Mouse (Mus musculus) frontal cortex, postnatal 10 days (tissue): ENCODE data around the gene 2610507B11Rik.
"Not testable (repeated sequence)": the region's sequence is repeated elsewhere in the genome, so short reads cannot be mapped to it uniquely, and the experiment has no call there.

Source experiments
- DNase-seq, 2 experiments: peaks; one replicate each; pipeline ENCODE4 v3.0.0; 2022; ENCODE audit warnings: low spot score in 2 of 2, mixed read lengths in 1 of 2

Gene 2610507B11Rik

GRCm38 (mm10) chr11:78261380-78262352 is at the start of gene 2610507B11Rik:
Gene 2610507B11Rik (plus strand): TSS chr11:78261752.
- DNase-seq, result peak; percentile 80 to 89

GRCm38 (mm10) chr11:78213086-78213817 is 48.3 kb upstream of the 2610507B11Rik start:
- no peak for DNase-seq

DNA sequence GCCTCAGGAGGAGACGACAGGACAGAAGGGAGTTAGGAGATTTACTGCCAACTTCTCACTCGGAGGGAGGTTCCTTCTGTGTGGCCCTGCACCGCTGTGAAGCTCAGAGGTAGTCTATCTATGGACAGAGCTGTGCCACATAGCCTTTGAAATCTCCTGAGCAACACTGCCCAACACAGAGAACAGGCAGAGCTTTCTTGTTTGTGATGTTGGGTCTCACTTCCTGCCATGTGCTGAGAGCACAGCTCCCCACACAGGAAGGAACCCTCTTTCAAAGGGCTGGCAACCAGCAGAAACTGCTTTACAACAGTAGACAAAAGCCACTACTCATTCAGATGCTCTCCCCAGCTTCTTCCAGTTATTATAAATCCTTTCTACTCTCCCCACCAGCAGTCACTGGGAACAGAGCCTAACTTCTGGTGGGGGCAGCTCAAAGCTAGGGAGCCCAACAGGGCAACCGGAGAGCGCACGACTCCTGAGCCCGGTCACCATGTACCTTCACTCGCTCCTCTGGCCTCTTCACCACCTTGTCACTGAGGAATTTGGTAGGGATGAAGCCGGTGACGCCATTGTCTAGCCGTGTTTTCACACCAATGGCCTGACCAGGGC is 45.7 kb upstream of the 2610507B11Rik start:
- peak in 1 of 2 experiments; percentile 24 for DNase-seq

- DNase-seq, result no peak
These were observed 38.0 kb upstream of the 2610507B11Rik start for GRCm38 (mm10) chr11:78223586-78223985.

DNA sequence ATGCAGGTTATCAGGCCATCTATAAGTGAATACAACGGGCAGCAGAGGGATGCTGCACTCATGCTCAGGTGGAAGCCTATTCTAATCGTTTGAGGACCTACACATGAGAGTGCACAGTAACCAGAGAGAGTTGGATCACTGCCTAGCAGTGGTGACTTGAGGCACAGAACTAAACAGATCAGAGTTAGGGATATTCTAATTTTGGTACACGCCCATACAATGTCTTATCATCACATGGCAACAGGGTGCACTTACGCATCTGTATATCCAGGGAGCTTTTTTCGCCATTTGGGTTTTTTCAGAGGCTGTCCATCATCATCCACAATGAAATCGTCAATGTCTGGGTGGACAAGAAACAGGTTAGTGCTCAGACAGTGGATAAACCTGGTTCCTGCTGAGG is 30.0 kb upstream of the 2610507B11Rik start:
- DNase-seq, result no peak

- DNase-seq, result peak; percentile 16 to 22
These were observed 21.2 kb upstream of the 2610507B11Rik start for GRCm38 (mm10) chr11:78240193-78240857.

DNA sequence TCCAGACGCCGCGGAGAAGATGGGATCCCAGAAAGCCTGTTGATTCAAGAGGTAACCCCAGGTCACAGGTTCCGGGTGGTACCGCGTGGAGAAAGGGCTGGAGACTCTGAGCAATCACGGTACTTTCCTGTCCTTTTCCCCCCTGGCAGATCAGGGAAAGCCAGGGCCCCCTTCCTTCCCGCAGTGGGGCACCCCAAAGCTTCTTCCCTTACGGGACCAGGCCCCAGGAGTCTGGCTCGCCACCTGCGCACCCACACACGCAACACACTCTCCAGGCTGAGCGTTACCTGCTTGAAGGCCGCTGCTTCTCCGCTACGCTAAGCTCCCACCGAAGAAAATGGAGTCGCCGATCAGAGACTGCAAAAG is 16.3 kb upstream of the 2610507B11Rik start:
- DNase-seq, result no peak

DNA sequence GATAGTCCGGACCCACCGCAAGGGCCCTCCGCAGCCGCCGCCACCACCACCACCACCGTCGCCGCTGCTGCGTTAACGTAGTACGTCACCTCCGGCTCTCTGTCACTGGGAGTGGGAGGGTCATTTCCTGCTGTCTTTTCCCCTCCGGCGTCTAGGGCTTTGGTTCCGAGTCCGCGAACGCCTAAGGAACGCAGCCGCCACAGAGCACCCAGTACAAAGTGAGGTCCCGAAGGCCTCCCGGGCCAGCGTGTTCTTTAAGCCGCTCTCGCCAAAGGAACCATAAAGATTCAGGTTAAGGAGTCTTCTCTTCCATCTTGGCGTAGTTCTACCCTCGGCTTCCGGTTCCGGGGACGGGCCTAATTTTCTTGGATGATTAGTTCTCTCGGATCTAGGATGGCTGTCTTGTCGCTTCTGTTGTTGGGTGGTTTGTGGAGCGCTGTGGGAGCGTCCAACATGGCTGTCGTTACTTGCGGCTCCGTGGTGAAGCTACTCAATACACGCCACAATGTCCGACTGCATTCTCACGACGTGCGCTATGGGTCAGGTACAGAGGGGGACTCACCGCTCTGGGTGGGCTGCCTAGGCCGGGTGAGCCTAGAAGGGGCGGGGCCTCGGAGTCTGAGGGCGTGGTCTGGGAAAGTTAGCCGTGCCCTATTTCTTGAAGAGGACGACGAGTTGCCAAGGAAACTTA is 15.8 kb upstream of the 2610507B11Rik start, which contains the start of the genes Sdf2 and Supt6:
Gene Sdf2, plus strand, starts transcription at position 120 of the 691 bp plus-strand sequence.
Gene Supt6, minus strand, starts transcription at position 361 of the 691 bp plus-strand sequence.
- DNase-seq, result peak; percentile 70 to 83

GRCm38 (mm10) chr11:78246318-78247011 is 15.1 kb upstream of the 2610507B11Rik start:
- DNase-seq, result no peak

GRCm38 (mm10) chr11:78247012-78247348 is 14.6 kb upstream of the 2610507B11Rik start:
- no peak for DNase-seq

DNA sequence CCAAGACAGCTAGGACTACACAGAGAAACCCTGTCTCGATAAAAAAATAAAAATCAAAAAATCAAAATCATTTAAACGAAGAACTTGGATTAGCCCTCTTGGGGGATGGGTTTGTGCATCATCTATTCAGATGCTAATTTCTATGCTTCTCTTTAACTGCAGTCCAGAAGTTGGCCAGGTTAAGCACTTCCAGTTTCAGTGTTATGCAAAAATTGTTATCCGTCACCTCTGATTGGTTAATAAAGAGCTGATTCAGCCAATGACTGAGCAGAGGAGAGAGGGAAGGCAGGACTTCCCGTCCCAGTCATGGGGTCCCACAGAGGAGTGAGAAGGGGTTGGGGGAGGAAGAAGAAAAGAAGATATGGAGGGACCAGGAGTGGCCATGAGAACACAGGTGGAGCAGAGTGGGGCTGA is 13.8 kb upstream of the 2610507B11Rik start:
- no peak for DNase-seq

GRCm38 (mm10) chr11:78256618-78257017 is 4.9 kb upstream of the 2610507B11Rik start:
- no peak for DNase-seq

GRCm38 (mm10) chr11:78260489-78261258 is 878 bp upstream of the 2610507B11Rik start:
- DNase-seq, result no peak

DNA sequence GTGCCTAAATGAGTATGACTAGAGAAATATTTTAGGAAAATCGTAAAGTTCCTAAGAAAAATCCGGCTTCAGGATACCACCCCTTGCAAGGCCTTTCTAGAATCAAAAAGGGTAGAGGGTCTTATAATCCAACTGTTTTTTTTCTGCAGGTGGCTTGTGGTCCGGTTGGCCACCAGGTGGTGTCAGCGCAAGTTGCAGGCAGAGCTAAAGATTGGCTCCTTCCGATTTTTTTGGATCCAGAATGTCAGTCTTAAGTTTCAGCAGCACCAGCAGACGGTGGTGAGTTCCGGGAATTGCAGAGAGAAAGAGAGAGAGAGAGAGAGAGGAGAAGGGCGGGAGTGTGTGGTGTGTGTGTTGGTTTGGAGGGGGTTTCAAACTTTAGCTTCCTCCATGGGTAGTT is 998 bp downstream of the 2610507B11Rik start:
- DNase-seq, result peak; percentile 29

DNA sequence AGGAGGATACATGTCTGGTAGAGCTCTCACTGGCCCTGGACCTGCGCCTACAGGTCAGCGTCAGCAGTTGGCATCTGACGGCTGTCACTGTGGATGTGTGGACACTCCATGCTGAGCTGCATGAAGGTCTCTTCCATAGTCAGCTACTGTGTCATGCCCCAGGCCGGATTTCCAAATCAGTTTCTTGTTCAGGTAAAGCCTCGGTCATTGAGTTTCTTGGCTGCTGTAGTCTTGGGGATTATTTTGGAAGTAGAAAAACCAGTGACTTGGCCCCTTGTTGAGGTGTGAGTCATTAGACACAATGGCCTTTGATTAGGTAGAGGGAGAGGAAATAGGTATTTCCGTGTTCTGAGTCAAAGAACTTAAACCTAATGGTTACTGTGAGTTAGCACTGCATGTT is 4.0 kb downstream of the 2610507B11Rik start:
- no peak for DNase-seq

GRCm38 (mm10) chr11:78271986-78272385 is 10.4 kb downstream of the 2610507B11Rik start:
- no peak for DNase-seq

DNA sequence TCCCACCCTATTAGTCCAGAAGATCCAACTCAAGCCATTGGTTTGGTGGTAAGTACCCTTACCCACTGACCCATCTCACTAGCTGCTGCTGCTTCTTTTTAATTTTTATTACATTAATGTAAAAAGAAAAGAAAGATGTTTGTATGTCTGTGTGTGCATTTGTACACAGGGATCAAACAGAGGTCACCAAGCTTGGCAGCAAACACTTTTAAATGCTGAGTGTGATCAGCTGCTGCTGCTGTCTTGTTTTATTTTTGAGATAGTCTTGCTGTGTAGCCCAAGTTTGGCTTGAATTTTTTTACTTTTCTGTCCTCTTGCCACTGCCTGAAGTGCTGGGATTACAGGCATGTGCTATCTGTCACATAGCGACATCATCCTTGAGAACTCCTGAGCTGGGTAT is 14.0 kb downstream of the 2610507B11Rik start:
- DNase-seq, result no peak

- DNase-seq, result not testable (repeated sequence)
These were observed 14.6 kb downstream of the 2610507B11Rik start for GRCm38 (mm10) chr11:78276169-78276568.

DNA sequence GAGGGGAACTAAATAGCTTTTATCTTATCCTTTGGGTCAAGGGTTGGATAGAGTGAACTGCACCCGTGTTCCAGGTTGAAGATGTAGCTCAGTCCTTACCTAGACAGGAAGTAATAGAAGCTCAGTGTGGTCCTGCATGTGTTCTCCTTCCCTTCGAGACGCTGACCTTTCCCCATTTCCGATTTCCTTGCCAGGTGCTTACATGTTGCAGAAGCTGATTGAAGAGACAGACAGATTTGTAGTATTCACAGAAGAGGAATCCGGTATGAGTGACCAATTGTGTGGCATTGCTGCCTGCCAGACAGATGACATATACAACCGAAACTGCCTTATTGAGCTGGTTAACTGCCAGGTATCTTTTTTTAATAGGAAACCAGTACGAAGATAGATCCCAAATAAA is 17.3 kb downstream of the 2610507B11Rik start:
- no peak for DNase-seq

DNA sequence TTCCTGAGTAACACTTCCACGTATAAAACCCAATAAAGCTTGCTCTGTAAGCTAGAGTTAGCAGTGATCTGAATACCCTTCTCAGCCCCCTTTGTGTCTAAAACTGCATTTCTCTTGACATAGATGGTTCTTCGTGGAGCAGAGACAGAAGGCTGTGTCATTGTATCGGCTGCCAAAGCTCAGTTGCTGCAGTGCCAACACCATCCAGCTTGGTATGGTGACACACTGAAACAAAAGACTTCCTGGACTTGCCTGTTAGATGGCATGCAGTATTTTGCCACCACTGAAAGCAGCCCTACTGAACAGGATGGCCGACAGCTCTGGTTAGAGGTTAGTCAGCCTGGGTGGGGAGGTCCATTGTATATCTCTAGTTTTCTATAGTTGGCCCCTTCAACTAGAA is 18.0 kb downstream of the 2610507B11Rik start:
- no peak for DNase-seq
